Mouse (Mus musculus) heart, postnatal 0 days (tissue): Measurements from ENCODE around the gene Gmds. TPM values are rescaled to one million over a fixed set of nuclear protein-coding genes. Genes with fewer than 3 reads are reported as not detected.

ENCODE experiments used
- ATAC-seq: fragments of 200-750 bp; cut with Nextera tagmentation; 2 replicates; pipeline ENCODE4 v1.8.0; 2017; ENCODE audit warnings: low read depth, moderate number of reproducible peaks, moderate library complexity; ENCODE audit not compliant: insufficient read depth
- DNase-seq: peaks from one replicate; pipeline ENCODE4 v3.0.0-alpha.2; 2016; ENCODE audit warnings: low spot score
- H3K27ac ChIP-seq: fragments of 300-500 bp; sonication (generic); 2 replicates; pipeline ENCODE4 v1.5.1; 2014; ENCODE audit warnings: low read depth, mild to moderate bottlenecking
- H3K27me3 ChIP-seq: fragments of 300-500 bp; sonication (generic); 2 replicates; pipeline ENCODE4 v1.6.1; 2014; ENCODE audit warnings: low read length, mixed read lengths; ENCODE audit not compliant: control insufficient read depth, insufficient read depth
- H3K36me3 ChIP-seq: fragments of 300-500 bp; sonication (generic); replicated peaks from 2 replicates; pipeline ENCODE4 v1.6.1; 2014; ENCODE audit warnings: low read length, mixed read lengths; ENCODE audit not compliant: control insufficient read depth, insufficient read depth
- H3K4me1 ChIP-seq: fragments of 300-500 bp; sonication (generic); 2 replicates; pipeline ENCODE4 v1.6.1; 2014; ENCODE audit warnings: antibody characterized with exemption; ENCODE audit not compliant: control insufficient read depth, insufficient read depth
- H3K4me2 ChIP-seq: fragments of 300-500 bp; sonication (generic); 2 replicates; pipeline ENCODE4 v1.6.1; 2014; ENCODE audit warnings: low read depth, mild to moderate bottlenecking, low read length, moderate library complexity
- H3K4me3 ChIP-seq: fragments of 300-500 bp; sonication (generic); 2 replicates; pipeline ENCODE4 v1.5.1; 2014; ENCODE audit warnings: low read depth, low read length
- H3K9ac ChIP-seq: fragments of 300-500 bp; sonication (generic); replicated peaks from 2 replicates; pipeline ENCODE4 v1.6.1; 2014; ENCODE audit warnings: low read depth, low read length, mixed read lengths
- H3K9me3 ChIP-seq: fragments of 300-500 bp; sonication (generic); replicated peaks from 2 replicates; pipeline ENCODE4 v1.6.1; 2016; ENCODE audit warnings: low read length; ENCODE audit not compliant: control insufficient read depth
- CTCF ChIP-seq: IDR thresholded peaks from 2 replicates; pipeline ENCODE4 v1.5.1; 2016; ENCODE audit warnings: antibody characterized with exemption, control low read depth, low read depth
- EP300 ChIP-seq: IDR thresholded peaks from 2 replicates; pipeline ENCODE4 v1.6.1; 2016; ENCODE audit warnings: antibody characterized with exemption, low read depth
- WGBS: fragments of 180-500 bp; shearing (Covaris S2); extraction: QIAGEN DNeasy Blood & Tissue Kit; methylation state at CpG from one replicate; pipeline ENCODE4 v1.1.7; 2014; 5-methylcytosine and 5-hydroxymethylcytosine counted together
- polyA plus RNA-seq: library from polyadenylated mRNA; unstranded; fragments of >200 nt; fragmentation: Nextera tagmentation; extraction: Ambion mirVana; gene quantifications from 2 replicates; pipeline ENCODE4 v1.2.1, GENCODE M21; 2015
- total RNA-seq: library from RNA; depleted of rRNA; stranded (reverse); fragments of >200 nt; gene quantifications from 2 replicates; pipeline ENCODE4 v1.2.3, GENCODE M21; 2014; ENCODE audit warnings: low replicate concordance

Gene Gmds
- total and polyA plus RNA-seq, 2 experiments from 2014 or later, result 1.3 to 13.0 TPM

GRCm38 (mm10) chr13:31779281-31779981 lies 559.1 kb downstream of the Gmds start:
- Histone ChIP-seq H3K27ac (no peak overlapping the region), H3K9ac (no peak overlapping the region), H3K4me1 (no peaks in the 10 kb centered on the region), H3K4me2 (no peak overlapping the region), H3K9me3 (no peaks in the 10 kb centered on the region), H3K36me3 (no peaks in the 10 kb centered on the region), H3K4me3 (no peak overlapping the region), H3K27me3 (no peaks in the 10 kb centered on the region)
- ATAC-seq (no peak), DNase-seq (no peak)
- WGBS, result 66% methylated on average over 17 of the region's 17 CpGs
- TF ChIP-seq EP300 (no peak), CTCF (no peak)

GRCm38 (mm10) chr13:31775762-31776161 lies 562.8 kb downstream of the Gmds start:
- TF ChIP-seq CTCF (no peak), EP300 (no peak)
- no peaks in the 10 kb centered on the region for H3K9me3 ChIP-seq
- H3K27ac ChIP-seq, result no peak overlapping the region
- 64% methylated on average over 5 of the region's 5 CpGs for WGBS
- no peak overlapping the region for H3K4me3 ChIP-seq
- no peak for DNase-seq
- ATAC-seq, result no peak
- H3K4me2 ChIP-seq, result no peak overlapping the region
- no peaks in the 10 kb centered on the region for H3K4me1 ChIP-seq
- no peaks in the 10 kb centered on the region for H3K36me3 ChIP-seq
- no peaks in the 10 kb centered on the region for H3K27me3 ChIP-seq
- H3K9ac ChIP-seq, result no peak overlapping the region

GRCm38 (mm10) chr13:31772882-31773281 lies 565.7 kb downstream of the Gmds start:
- H3K4me3 ChIP-seq, result no peak overlapping the region
- TF ChIP-seq EP300 (no peak), CTCF (no peak)
- WGBS, result 58% methylated on average over 5 of the region's 5 CpGs

More at GRCm38 (mm10) chr13:31772882-31773281, 565.7 kb downstream of the Gmds start:
- Histone ChIP-seq H3K9ac (no peak overlapping the region), H3K4me1 (no peaks in the 10 kb centered on the region), H3K27ac (no peak overlapping the region), H3K9me3 (no peaks in the 10 kb centered on the region), H3K4me2 (no peak overlapping the region), H3K27me3 (no peaks in the 10 kb centered on the region), H3K36me3 (no peaks in the 10 kb centered on the region)
- no peak for DNase-seq
- ATAC-seq, result no peak
